Comparison of ENCODE assay signal across 16 mouse cellular contexts in the genomic region with DNA sequence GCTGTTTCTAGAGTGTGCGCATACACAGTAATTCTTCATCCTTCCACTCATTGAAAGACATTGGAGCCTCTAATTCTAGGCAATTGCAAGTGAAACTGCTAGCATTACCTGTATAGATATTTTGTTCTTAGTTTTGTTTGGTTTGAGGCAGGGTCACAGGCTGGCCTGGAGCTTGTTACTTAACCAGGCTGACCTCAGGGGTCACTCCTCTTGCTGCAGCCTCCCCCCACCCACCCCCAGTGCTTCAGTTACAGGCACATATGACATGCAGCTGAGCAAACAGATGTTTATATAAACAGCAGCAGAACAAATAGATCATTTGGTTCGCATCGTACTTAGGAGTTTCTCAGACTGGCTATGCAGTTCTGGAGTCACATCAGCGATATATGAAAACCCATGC.
"Had no signal": no experiment of that assay in that cellular context is flagged by ENCODE, and none has a peak within 500 bp of the region (broad histone marks: within the 10 kb centered on the region; RNA-seq: fewer than 3 reads in every experiment).

No protein-coding gene starts in this region.

- H3K9ac ChIP-seq: intestine, embryonic 15.5 days; kidney, embryonic 15.5 days; limb, embryonic 12.5 days had no signal

- H3K4me2 ChIP-seq: intestine, embryonic 15.5 days; kidney, embryonic 15.5 days; limb, embryonic 12.5 days; midbrain, embryonic 11.5 days had no signal

- ATAC-seq: intestine, embryonic 15.5 days had no signal

- H3K4me1 ChIP-seq: intestine, embryonic 15.5 days; kidney, embryonic 15.5 days; limb, embryonic 12.5 days had no signal

- DNase-seq: kidney, adult 11 months; kidney, adult 8-10 months; kidney, postnatal 10 days; kidney, postnatal 36 days; layer of hippocampus, postnatal 36 days; lung, adult 2 months; lung, postnatal 14 days; lung, postnatal 4 days; midbrain, embryonic 14.5 days; thymus, adult 18-20 months; thymus, postnatal 36 days had no signal

- H3K27me3 ChIP-seq: intestine, embryonic 15.5 days; kidney, embryonic 15.5 days; limb, embryonic 12.5 days had no signal

- H3K9me3 ChIP-seq: intestine, embryonic 15.5 days; kidney, embryonic 15.5 days; limb, embryonic 12.5 days had no signal

- H3K27ac ChIP-seq: intestine, embryonic 15.5 days; kidney, embryonic 15.5 days; left cerebral cortex, adult 2 months; limb, embryonic 12.5 days had no signal

- H3K4me3 ChIP-seq: intestine, embryonic 15.5 days; kidney, embryonic 15.5 days; left cerebral cortex, adult 2 months; limb, embryonic 12.5 days had no signal
